Mouse (Mus musculus): ENCODE results near the gene 4930430F08Rik. TPM values are rescaled to one million over a fixed set of nuclear protein-coding genes. Genes with fewer than 3 reads are reported as not detected.

Gene 4930430F08Rik
- total RNA-seq, 1 experiment from 2014 or later, result 19.1 TPM

Other genes starting within 250 kb of the 4930430F08Rik start
- not detected in 2 replicates for gene Gm4302, start 249.6 kb downstream of the 4930430F08Rik start, total RNA-seq (2021)
- gene Gm4303, start 244.5 kb downstream of the 4930430F08Rik start, total RNA-seq (2021), result not detected in 2 replicates
- gene Gm4305, start 239.3 kb downstream of the 4930430F08Rik start, total RNA-seq (2021), result not detected in 2 replicates
- not detected in 2 replicates for gene Gm4307, start 229.1 kb downstream of the 4930430F08Rik start, total RNA-seq (2021)
- gene Gm4312, start 207.9 kb downstream of the 4930430F08Rik start, total RNA-seq (2021), result not detected in 2 replicates
- 22.4 and 26.8 TPM in 2 replicates for gene Tmtc3, start 103.1 kb downstream of the 4930430F08Rik start, total RNA-seq (2021)
- 14.0 and 14.2 TPM in 2 replicates for gene Cep290, start 102.9 kb downstream of the 4930430F08Rik start, total RNA-seq (2021)
- gene 1700017N19Rik, start 61 bp upstream of the 4930430F08Rik start, total RNA-seq (2021), result not detected in 2 replicates

Data from adrenal gland, postnatal 25 days (tissue).